Mouse (Mus musculus) ES-CJ7 (cell line): Measurements from ENCODE around the gene Ttll9.

Source experiments
- DNase-seq: peaks from one replicate; pipeline ENCODE4 v3.0.0; 2011; ENCODE audit warnings: low read depth, low spot score

Gene Ttll9

DNA sequence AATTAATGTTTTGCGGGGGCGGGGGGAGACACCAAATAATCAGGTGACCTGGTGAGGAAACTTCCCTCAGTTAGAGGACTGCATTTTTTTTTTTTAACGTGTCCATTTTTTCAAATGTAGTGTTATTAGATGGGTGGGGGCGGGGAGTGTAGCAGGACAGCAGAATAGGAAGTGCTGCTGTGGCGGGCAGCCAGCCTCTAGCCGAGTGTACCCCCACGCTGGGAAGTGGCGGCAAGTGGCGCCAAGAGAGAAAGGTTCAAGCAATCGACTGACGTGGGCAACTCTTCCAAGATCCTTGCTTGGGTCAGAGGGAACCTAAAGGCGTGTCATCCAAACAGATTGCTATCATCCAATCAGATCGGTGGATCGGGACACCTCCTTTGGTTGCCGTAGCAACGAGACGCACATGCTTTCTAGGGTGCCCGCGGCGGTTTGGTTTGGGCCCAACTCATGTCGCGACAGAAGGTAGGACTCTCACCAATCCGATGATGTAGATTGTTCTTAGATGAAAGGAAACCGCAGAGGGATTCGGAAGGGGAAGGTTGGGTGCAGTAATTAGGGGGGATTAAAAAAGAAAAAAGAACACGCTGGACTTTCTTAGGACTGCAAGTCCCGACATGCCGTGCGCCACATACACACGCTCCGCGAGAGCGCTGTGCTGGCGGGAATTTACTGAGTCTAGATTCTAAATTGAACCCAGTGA lies at the start of gene Ttll9:
Ttll9 (plus strand) TSS at position 395 of the 703 bp plus-strand sequence.
- DNase-seq, result peak; percentile 88

DNA sequence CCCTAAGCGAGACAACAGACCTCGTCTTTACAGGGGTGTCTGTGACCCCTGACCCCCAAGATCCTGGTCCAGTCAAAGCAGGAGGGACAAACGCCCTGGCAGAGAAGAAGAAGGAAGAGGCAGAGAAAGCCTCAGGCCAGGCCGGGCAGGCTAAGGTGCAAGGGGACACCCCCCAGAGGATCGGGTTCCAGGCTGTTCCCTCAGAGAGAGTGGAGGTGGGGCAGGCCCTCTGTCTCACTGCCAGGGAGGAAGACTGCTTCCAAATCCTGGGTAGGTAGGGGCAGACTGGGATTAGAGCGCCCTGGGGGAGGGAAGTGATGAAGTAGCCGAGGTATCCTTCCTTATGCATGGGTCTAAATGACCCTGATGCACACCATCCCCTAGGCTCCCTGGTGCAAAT lies 48.8 kb upstream of the Ttll9 start:
- DNase-seq, result no peak

DNA sequence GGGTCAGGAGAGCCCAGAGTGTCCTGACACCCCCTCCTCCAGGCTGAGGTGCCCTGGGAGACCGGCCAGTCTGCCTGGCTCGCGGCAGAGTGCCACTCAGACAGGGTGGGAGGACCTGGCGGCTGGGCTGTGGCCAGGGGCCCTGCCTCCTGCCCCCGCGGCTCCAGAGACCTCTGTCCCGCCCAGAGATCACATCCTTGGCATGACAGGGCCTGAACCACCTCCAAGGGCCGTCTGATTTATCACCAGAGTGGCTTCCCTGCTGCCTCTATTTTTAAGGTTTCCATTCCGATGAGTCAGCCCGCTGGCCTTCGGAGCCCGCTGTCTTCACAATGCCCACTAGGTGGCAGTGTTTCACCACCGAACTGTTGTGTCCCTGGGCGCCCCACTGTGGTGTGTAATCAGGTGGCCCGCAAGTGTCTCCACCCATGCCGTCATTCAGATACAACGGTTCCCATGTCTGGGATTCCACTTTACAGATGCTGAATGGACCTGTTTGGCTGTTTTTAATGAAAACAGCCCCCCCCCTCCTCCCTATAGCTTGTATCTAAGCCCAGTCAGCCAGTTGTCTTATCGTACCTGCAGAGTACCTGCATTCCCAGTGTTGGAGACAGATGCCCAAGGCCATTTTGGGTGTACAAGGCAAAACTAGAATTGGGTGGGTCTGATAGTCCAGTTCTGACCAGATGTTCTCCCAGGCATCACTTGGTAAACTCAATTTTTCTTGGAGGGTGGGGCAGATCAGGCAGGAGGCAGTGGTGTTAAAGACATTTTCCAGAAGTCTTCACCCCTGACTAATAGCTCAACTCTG lies 47.8 kb upstream of the Ttll9 start:
- peak; percentile 84 for DNase-seq

DNA sequence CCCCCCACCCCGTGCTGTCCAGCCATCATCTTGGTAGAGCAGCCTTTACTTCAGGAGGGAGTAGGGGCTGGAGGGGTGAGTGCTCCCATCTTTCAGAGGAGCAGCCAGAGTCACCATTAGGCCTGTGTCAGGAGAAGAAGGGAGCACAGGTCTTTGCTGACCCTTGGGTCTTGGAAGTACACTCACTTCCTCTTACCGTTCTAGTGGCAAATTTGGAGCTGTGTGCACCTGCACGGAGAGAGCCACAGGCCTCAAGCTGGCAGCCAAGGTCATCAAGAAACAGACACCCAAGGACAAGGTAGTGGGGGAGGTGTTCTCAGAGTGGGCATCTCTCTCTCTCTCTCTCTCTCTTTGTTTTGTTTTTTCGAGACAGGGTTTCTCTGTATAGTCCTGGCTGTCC lies 46.8 kb upstream of the Ttll9 start:
- DNase-seq, result no peak

DNA sequence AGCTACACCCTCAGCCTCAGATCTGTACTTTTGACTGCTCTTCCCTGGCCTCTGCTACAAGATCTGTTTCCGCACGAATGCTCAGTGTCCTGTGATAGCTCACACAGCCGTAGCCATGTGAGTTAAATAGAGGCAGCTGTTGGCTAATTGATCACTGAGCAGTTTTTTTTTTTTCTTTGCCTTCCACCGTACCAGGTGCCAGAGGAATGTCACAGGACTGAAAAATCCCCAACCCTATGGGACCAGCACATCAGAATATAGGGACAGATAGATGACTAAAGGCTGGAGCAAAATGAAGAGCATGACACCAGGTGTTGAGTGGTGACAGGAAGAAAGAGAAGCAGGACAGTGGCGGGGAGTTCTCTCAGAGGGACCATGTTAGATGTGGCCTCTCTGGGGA lies 46.2 kb upstream of the Ttll9 start:
- DNase-seq, result no peak

DNA sequence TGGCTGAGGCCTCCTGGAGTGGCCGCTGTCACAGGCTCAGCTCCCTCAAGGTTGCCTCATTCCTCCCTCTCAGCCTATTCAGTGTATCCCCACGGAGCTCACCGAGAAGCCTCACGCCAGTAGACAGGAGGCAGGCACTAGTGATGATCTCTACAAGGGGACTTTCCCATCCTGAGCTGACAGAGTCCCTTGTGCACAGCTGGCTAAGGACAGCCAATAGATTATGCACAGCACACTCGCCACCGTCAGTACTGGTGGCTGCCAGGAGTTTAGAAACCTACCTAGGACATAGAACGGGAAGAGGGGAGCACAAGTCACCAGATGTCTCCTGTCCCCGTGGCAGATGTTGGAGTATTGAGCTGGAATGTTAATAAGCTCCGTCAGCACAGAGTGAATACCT lies 44.6 kb upstream of the Ttll9 start:
- no peak for DNase-seq

DNA sequence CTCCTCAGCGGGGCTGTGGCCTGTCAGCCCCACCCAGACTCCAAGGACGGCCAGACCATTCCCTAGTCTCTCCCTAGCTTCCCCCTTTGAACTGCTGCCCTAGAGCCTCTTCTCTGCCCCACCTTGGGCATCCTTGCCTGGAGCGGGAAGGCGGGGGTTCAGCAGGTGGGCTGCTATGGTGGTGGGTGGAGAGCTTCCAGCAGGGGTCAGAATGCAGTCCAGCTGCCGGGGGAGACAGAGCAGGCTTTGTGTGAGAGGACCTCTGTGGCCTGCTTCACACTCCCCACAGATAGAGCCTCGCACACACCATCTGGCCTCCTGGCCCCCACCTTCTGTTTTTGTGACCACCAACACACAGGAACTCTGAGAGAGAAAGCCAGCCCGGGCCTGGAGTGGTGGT lies 39.9 kb upstream of the Ttll9 start:
- DNase-seq, result peak; percentile 21

DNA sequence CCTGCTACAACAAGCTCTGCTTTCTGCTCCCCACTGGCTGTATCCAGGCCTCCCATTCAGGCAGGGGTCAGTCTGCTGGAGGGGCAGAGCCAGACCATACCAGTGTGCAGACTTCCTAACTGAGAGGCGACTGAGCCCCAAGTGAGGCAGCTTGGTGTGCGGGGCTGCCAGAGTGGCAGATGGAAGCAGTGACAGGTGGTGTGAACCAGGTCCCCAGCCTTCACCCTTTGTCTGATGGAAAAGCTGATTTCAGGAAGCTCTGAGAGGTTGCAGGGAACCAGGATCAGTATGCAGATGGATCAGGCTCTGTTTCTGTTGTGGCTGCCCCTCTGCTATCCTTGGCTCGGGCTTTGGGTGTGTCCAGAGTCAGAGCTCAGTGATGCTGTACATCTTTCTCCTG lies 38.7 kb upstream of the Ttll9 start:
- DNase-seq, result no peak

DNA sequence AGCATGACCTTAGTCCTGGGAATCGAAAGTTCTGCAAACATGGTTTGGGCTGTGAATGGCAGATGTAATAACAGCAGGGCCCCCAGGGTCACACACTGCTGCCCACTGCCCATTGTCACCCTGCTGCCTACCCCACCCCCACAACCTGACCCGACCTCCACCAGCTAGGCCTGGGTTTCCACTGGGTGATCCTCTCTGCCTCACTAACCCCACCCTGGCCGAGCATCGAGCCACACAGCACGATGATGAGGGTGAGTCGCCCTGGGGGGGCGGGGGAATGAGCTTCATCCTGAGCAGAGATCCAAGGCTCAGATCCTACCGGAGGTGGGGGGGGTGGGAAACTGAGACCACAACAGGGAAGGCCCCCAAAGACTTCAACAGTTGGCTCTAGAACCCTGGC lies 38.2 kb upstream of the Ttll9 start:
- no peak for DNase-seq

DNA sequence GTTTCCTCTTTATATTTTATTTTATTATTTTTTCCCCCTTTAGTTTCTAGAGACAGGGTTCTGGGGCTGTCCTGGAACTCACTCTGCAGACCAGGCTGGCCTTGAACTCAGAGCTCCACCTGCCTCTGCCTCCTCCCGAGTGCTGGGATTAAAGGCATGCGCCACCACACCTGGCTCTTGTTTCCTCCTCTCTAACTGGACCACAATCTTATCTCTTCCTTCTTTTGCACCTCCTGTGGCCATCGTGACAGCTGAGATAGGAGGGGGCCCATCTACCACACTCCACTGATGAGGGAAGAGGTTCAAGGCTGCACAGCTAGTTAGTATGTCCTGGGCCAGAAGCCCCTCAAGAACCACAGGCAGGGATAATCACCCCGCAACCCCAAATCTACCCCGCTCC lies 37.7 kb upstream of the Ttll9 start:
- no peak for DNase-seq

DNA sequence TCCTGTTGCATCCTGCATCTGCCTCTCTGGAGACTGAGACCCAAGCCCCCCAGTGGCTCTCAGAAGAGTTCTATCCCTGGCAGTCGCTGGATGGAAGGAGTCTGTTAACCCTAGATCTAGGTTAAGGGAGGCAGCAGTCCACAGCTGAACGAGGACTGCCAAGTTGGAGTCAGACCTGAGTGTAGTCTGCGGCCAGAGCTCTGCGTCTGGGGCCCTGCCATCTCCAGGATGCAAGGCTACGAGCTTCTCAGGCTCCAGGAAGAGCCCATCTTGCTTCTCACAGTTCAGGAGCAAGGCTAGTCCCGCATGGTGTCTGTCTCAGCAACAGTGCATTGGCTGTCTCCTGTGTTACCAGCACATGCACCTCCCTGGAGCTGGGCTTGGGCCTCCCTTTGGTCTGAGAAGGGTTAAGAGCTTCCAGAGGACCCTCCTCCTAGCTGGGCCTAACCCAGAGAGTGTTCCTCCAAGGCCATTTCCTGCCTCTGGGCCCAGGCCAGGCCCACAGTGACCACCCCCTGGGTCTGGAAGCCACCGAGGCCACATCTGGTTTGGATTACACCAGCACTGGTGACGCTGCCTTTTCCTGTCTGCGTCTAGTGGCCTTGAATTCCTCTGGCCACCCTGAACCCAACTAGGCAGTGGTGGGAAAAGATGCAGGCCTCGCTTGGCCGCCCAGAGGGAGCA lies 37.0 kb upstream of the Ttll9 start:
- no peak for DNase-seq

DNA sequence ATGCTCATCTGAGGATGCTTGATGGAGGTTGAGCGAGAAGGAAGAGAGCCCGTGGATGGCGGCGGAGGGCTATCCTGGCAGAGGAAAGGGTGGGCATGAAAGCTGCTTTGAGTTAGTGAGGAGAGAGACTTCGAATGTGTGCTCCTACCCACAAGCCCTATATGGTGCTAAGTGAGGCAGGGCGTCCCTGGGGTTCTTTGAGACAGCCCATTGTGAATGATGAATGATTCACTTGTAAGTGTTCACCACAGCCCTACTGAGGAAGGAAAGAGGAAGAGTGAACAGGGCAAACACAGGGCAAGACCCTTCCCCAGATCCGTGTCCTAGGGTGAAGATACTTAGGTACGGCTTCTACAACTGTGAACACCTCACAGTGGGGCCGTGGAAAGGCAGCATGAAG lies 35.4 kb upstream of the Ttll9 start:
- no peak for DNase-seq

DNA sequence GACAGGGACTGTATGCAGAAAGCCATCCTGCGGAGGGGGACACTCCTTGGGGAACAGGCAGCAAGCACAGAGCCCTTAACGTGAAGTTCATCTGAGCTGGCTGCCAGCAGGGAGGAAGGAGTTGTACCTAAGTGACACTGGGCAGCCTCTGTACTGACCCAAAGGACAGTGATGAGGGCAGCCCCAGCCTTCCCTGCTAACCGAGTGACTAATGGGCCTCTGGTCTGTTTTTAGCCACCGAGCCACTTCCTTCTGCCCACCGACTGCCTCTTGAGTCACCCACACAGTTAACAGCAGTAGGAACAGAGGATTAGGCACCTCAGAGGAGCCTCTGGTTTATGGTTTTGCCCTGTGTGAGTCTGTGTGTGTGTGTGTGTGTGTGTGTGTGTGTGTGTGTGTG lies 34.9 kb upstream of the Ttll9 start:
- no peak for DNase-seq

DNA sequence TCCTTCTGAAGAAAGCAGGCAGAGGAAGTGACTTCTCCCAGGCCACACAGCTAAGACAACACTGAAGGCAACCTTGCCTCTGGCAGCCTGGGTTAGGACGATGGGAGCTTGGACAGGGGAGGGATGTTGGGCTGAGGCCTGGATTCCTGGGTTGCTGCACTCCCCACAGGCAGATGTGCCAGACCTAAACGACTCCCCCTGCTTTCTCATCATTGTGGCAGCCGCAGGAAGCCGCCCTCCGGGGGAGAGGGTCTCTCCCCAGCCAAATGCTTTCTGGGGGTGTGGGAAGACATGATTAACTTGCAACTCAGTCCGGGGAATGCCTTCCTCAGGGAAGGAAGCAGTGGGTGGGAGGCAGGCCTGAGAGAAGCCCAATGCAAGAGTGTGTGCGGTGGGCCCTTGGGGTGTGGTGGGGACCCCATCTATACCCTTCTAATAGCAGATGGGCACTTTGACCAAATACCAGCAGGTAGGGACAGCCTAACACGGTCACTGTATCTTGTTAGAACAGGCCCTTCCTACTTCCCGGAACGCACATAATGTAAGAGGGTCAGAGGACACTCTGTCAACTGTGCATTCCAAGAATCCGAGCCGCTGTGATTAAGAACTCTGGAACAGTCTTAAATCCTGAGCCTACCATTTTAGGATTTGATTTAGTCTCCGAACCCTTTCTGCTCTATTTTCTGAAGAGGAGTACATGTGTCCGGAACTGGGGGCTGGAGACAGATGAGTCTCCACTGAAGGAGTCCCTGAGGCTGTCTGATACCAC lies 33.9 kb upstream of the Ttll9 start:
- no peak for DNase-seq

DNA sequence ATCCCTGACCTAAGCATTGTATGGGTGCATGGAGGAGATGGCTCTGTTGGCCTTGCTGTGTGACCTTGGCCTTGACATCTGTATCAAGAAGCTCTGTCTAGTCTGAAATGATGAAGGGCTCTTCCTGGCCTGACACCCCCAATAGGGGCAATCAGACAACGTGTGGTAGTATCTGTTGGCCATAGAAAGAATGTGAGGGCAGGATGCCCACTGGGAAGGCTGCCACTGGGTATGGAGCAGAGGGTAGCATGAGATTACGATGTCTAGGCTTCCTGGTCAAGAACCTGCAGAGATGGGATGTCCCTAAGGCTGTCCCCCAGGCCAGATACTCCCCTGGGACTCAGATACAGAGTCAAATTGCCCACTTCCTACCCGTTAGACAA lies 33.3 kb upstream of the Ttll9 start:
- no peak for DNase-seq

DNA sequence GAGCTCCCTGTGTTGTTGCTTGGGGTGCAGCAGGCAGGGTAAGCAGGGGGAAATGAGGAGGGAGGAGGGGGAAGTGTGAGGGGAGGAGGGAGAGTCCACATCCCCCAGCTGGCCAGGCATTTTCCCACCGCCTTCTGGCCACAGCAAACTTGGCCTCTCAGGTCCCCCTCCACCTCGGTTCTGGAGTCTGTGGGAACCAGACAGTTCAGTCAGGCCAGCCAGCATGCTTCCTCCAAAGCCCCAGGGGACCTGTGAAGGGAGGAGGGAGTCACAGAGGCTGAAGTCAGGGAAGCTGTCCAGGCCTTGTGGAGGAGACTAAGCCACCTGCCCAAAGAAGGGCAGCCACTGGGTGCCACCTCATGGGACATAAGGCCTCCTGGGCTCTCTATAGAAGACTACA lies 32.0 kb upstream of the Ttll9 start:
- no peak for DNase-seq

DNA sequence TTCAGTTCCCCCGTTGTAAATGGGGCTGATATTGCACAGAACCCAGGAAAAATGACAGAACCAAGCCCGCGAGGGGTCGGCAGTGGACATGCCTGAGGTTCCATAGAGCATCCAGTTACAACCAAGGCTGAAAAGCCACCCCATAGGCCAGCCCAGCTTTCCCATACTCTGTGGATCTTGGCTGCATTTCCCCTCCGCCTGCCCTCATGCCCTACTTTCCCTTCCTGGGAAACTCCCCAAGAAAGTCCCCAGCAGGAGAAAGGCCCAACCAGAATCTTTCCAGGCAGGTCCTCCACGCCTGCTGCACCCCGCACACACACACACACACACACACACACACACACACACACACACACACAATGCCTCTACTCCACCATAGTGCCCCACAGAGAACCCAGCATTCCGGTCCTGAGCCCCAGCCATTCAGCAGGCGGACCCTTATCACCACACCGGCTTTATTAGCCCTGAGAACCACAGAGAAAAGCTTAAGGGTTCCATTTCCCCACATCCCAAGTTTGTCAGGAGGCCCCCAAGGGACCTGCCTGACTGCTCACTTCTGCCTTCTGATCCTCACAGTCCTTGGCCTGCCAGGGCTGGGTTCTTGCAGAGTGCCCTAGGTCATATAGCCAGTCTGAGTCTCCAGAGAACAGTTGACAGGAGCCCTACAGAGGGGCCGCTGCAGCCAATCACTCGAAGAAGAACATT lies 30.7 kb upstream of the Ttll9 start:
- DNase-seq, result no peak

DNA sequence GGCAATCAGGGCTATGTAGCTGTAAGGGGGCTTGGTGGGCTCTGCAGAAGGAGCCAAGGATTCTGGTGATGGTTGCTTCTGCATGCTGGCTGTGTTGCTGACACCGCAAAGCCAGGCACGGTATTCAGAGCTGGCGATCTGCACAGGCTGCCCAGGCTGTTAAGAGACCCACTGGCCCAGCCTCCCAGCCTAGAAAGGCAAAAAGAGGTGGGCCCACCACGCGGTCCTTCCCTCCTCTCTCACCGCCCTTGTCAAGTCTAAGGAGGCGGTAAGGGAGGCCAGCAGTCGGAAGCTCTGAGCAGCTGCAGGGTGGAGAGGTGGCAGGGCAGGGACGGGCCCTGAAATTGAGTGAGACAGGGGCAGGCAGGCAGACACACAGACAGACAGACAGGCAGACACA lies 29.2 kb upstream of the Ttll9 start, which contains the start of gene Foxs1:
Foxs1 (minus strand) TSS at position 161 of the 400 bp plus-strand sequence.
- no peak for DNase-seq

DNA sequence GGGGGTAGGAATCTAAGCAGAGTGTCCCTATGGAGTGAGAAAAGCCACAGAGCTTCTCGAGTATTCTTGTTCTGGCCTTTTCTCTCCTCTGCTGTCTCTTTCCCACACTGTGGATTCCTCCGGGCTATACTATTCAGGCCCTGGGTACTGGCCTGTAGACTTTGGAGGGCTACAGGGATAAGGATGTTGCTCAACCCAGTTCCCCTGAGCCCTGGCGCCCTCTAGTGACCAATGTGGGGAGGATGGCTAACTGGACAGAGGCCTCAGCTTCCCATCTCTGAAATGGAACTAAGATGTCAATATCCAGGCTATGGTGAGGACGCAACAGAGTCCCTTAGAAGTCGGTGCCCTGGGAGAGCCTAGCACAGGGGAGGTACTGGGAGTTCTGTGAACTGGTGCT lies 28.7 kb upstream of the Ttll9 start:
- peak; percentile 73 for DNase-seq

DNA sequence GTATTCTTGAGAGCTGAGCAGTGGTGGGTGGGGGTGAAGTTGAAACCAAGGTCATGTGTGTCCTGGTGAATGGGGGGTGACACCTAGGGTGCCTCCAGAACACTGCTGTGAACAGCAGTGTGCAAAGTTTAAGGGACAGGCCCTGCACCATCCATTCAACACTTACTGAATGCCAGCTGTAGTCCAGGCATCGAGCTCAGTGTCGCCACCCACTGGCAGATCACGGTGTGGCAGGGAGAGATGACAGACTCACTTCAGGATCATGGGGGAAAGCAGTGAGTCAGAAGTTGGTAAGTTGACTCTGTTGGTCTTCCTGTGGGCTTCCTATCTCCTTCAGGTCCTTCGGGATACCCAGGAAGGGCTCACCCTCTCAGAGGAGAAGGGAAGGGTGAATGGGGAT lies 22.4 kb upstream of the Ttll9 start:
- DNase-seq, result peak; percentile 67

DNA sequence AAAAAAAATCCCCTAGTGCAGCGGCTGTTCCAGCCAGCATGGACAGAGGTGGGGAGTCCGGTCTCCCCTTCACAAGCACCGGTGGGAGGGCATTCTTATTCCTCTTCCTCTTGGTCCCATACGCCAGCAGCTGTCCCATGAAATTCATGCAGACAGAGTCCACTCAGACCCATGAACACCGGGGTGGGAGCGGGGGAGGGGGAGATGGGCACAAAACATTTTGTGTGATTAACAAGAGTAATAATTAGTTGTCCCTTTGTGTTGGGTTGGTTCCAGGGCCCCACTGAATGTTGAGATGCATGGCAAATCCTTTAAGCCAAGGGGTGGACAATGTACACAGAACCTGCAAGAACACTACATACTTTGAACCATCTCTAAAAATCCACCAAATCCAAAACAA lies 21.2 kb upstream of the Ttll9 start:
- no peak for DNase-seq
